19 mouse cellular contexts compared by ENCODE assay signal in the genomic region with DNA sequence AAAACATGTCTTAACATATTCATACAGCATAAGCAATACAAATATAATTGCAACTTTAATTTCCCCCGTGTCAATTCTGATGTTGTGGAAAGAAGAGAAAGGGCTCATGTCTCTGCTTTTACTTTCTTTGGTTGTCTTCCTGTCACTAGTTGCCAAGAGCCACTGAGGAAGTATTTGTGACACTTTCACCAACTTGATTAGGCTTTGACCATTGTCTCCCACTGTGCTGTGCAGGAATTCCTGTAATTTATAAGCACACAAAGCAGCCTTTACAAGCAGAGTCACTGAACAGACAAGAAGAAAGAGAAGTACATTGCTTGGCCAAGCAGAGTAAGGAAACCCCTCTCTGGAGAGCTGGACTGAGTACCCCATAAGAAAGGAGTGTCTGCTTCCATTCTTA.
"Had no signal": no experiment of that assay in that cellular context is flagged by ENCODE, and none has a peak within 500 bp of the region (broad histone marks: within the 10 kb centered on the region; RNA-seq: fewer than 3 reads in every experiment).

No protein-coding gene starts in this region.

- H3K9ac ChIP-seq: intestine, embryonic 15.5 days; limb, embryonic 12.5 days; limb, embryonic 15.5 days; liver, embryonic 14.5 days; liver, postnatal 0 days; lung, embryonic 15.5 days; neural tube, embryonic 12.5 days; neural tube, embryonic 15.5 days had no signal

- H3K4me2 ChIP-seq: intestine, embryonic 15.5 days; limb, embryonic 12.5 days; limb, embryonic 15.5 days; liver, embryonic 11.5 days; lung, embryonic 15.5 days; neural tube, embryonic 12.5 days; neural tube, embryonic 15.5 days had no signal

- H3K27me3 ChIP-seq: intestine, embryonic 15.5 days; limb, embryonic 12.5 days; limb, embryonic 15.5 days; lung, embryonic 15.5 days; megakaryocyte, embryonic 14.5 days; neural tube, embryonic 12.5 days; neural tube, embryonic 15.5 days had no signal

- H3K27ac ChIP-seq: intestine, embryonic 15.5 days; limb, embryonic 12.5 days; limb, embryonic 15.5 days; liver, embryonic 14.5 days; lung, embryonic 15.5 days; midbrain, embryonic 10.5 days; neural tube, embryonic 12.5 days; neural tube, embryonic 15.5 days; stomach, postnatal 0 days had no signal

- H3K36me3 ChIP-seq: intestine, embryonic 15.5 days; limb, embryonic 12.5 days; limb, embryonic 15.5 days; lung, embryonic 15.5 days; midbrain, embryonic 10.5 days; neural tube, embryonic 12.5 days; neural tube, embryonic 15.5 days had no signal

- H3K4me3 ChIP-seq: intestine, embryonic 15.5 days; limb, embryonic 12.5 days; limb, embryonic 15.5 days; lung, embryonic 15.5 days; megakaryocyte, embryonic 14.5 days; midbrain, embryonic 10.5 days; neural tube, embryonic 12.5 days; neural tube, embryonic 15.5 days had no signal

- H3K4me1 ChIP-seq: neural tube, embryonic 12.5 days had no signal

- ATAC-seq: intestine, embryonic 15.5 days; liver, postnatal 0 days had no signal

- H3K9me3 ChIP-seq: intestine, embryonic 15.5 days; limb, embryonic 12.5 days; limb, embryonic 15.5 days; lung, embryonic 15.5 days; megakaryocyte, embryonic 14.5 days; midbrain, embryonic 10.5 days; neural tube, embryonic 12.5 days; neural tube, embryonic 15.5 days had no signal

- DNase-seq: left cerebral cortex, postnatal 4 days; liver, postnatal 0 days; lung, postnatal 36 days; midbrain, embryonic 14.5 days; right cerebral cortex, adult 18-20 months; right cerebral cortex, postnatal 14 days; right cerebral cortex, postnatal 4 days; thymus, postnatal 25 days had no signal
